Mouse (Mus musculus) urinary bladder, adult 18-20 months (tissue): ENCODE results near the gene Slc4a2.

Experiments
- DNase-seq, 2 experiments: peaks; one replicate each; pipeline ENCODE4 v3.0.0; 2022; ENCODE audit warnings: low spot score in 2 of 2, mixed read lengths in 2 of 2

Gene Slc4a2

GRCm38 (mm10) chr5:24423129-24424003 is at the start of gene Slc4a2, which contains the start of gene Cdk5:
TSS of gene Slc4a2 (plus strand) at chr5:24423837.
TSS of gene Cdk5 (minus strand) at chr5:24423530.
- peak; percentile 96 to 99 for DNase-seq

GRCm38 (mm10) chr5:24374216-24374615 is 49.4 kb upstream of the Slc4a2 start:
- no peak for DNase-seq

- DNase-seq = no peak
Observed at GRCm38 (mm10) chr5:24374666-24375328, 48.8 kb upstream of the Slc4a2 start.

- DNase-seq = no peak
Observed at GRCm38 (mm10) chr5:24378700-24379099, 44.9 kb upstream of the Slc4a2 start.

- no peak for DNase-seq
Observed at GRCm38 (mm10) chr5:24379501-24379900, 44.1 kb upstream of the Slc4a2 start.

GRCm38 (mm10) chr5:24380499-24380898 is 43.1 kb upstream of the Slc4a2 start:
- no peak for DNase-seq

- no peak for DNase-seq
Observed at GRCm38 (mm10) chr5:24381486-24381885, 42.2 kb upstream of the Slc4a2 start.

GRCm38 (mm10) chr5:24381988-24382387 is 41.6 kb upstream of the Slc4a2 start:
- DNase-seq = no peak

- DNase-seq = peak; percentile 81 to 88
Observed at GRCm38 (mm10) chr5:24383026-24383859, 40.4 kb upstream of the Slc4a2 start.

GRCm38 (mm10) chr5:24384407-24384806 is 39.2 kb upstream of the Slc4a2 start:
- no peak for DNase-seq

- no peak for DNase-seq
Observed at GRCm38 (mm10) chr5:24385374-24385773, 38.3 kb upstream of the Slc4a2 start.

GRCm38 (mm10) chr5:24385887-24386550 is 37.6 kb upstream of the Slc4a2 start:
- no peak for DNase-seq

- DNase-seq = peak; percentile 35 to 57
Observed at GRCm38 (mm10) chr5:24387264-24388241, 36.1 kb upstream of the Slc4a2 start.

- no peak for DNase-seq
Observed at GRCm38 (mm10) chr5:24388246-24388915, 35.3 kb upstream of the Slc4a2 start.

- DNase-seq = no peak
Observed at GRCm38 (mm10) chr5:24389011-24389657, 34.5 kb upstream of the Slc4a2 start.

- no peak for DNase-seq
Observed at GRCm38 (mm10) chr5:24389658-24390020, 34.0 kb upstream of the Slc4a2 start.

- peak in 1 of 2 experiments; percentile 19 for DNase-seq
Observed at GRCm38 (mm10) chr5:24391864-24392263, 31.8 kb upstream of the Slc4a2 start, which contains the start of gene Atg9b. TSS of gene Atg9b (minus strand) at chr5:24392143.

GRCm38 (mm10) chr5:24392724-24393123 is 30.9 kb upstream of the Slc4a2 start:
- peak; percentile 34 to 67 for DNase-seq

- peak; percentile 48 to 76 for DNase-seq
Observed at GRCm38 (mm10) chr5:24393392-24393997, 30.1 kb upstream of the Slc4a2 start, which contains the start of gene Abcb8. TSS of gene Abcb8 (plus strand) at chr5:24393663.
